Mouse (Mus musculus) spleen, embryonic (tissue): ENCODE measurements at regions not wholly inside any gene's neighbourhood (a gene's known extent, or its start where the extent isn't known, plus 50 kb on each side); places are given as distances from the start of the nearest gene placed in this dataset.

Experiments
- CTCF ChIA-PET: fragments of 350-600 bp; sonication (Branson Sonifier 250); formaldehyde crosslinking; loops from one replicate; lab custom pipeline; 2022; lab: Charles Lee

- CTCF ChIA-PET, result no interaction called here
Measured at GRCm38 (mm10) chr2:10307376-10307775, 62.9 kb upstream of the Sfmbt2 start.

DNA sequence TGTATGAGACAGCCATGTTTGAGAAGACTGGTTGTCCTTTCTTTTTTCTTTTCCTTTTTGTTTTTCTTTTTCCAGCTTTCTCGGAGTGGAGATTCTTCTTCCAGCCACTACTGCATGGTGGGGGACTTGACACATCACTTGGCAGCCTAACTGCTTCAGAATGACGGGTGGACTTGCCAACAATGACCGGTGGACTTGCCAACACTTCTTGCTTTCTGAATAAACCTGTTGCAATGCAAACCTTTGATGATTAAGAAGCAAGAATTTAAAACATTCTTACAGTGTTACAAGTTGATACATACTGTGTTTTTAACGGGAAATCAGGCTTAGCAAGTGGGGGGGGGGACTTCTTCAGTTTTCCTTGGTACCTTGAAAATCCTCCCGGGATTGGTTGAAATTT, 60.7 kb upstream of the Sfmbt2 start:
- CTCF ChIA-PET, result no interaction called here

DNA sequence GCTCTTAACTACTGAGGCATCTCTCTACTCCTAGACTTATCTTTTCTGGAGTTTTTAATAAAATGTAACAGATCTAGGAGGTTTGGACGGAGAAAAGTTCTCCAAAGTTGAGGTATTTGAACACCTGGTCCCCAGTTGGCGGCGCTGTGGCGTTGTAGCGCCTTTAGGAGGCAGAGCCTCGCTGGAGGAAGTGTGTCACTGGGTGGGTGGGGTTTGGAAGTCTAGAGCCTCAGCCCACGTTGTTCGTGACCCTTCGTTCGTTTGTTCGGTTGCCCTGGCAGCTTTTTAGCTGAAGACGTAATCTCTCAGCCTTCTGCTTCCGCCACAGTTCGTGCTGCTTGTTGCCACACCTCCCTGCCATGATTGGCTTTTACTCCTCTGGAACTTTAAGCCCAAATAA, 58.6 kb upstream of the Sfmbt2 start:
- CTCF ChIA-PET, result no interaction called here

DNA sequence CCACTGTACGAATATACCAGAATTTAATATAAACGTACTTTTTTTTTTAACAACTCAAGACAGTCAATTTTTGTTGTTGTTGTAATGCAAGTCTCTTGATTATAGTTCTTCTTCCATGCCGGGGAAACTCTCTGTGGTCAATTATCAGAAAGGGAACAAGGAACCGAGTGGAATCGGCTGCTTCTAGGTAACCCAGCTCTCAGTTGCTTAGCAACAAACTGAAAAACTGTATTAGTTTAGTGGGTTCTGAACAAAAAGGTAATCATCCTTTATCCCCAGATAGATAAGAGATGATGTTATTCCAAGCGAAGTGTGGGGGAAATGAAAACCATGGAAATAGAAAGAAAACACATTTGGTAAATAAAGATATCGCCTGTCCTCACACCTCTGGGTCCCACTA, 57.9 kb upstream of the Sfmbt2 start:
- CTCF ChIA-PET, result no interaction called here

GRCm38 (mm10) chr2:10314251-10315243, 55.8 kb upstream of the Sfmbt2 start:
- CTCF ChIA-PET, result interaction anchor here (0.7 kb wide), 1 partner anchor 1385 kb away, joined by 3 read pairs; no protein-coding TSS in a partner anchor

DNA sequence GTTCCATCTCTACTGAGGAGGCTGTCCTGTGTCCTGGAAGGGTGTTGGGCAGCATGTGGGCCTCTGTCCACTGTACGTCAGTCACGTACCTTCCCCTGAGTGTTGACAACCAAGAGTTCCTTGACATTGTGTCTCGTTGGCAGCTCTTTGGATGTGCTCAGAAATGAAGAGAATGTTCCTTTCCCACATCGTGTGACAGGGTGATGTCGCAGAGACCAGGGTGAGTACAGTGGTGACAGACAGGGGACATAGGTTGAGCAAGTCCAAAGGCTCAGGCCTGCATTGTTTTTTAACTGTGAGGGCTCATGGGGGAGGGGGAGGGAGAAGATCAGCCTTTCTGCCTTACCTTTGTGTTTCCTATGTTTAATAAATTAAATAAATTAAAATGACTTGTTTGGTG, 54.0 kb upstream of the Sfmbt2 start:
- CTCF ChIA-PET, result no interaction called here

DNA sequence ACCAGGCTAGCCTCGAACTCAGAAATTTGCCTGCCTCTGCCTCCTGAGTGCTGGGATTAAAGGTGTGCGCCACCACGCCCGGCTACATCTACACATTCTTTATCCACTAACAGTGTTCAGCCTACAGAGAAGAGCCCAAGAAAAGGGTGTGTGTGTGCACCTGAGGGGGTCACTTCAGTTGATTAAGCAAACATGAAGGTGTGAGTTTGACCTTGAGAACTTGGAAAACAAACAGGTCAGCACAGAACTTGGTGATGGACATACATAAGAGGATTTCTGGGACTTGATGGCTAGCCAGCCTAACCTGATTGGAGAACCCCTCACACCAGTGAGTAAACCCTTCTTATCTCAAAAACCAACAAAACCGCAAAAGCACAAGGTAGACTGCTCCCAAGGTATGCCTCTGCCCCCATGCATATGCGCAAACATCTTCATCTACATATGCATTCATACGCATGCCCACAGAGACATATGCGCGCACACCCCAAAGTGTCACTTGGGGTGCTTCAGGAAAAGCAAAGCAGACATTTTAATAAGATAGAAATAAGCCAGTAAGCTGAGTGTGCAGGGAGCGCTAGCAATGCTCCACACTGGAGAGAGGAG, 52.0 kb upstream of the Sfmbt2 start:
- CTCF ChIA-PET, result no interaction called here
